Mouse (Mus musculus) forebrain, postnatal 0 days (tissue): ENCODE data around the gene Plxnb1. TPM values are rescaled to one million over a fixed set of nuclear protein-coding genes. Genes with fewer than 3 reads are reported as not detected.

Source experiments
- ATAC-seq: fragments of 200-750 bp; cut with Nextera tagmentation; 2 replicates; pipeline ENCODE4 v1.8.0; 2017; ENCODE audit warnings: mild to moderate bottlenecking, moderate library complexity
- DNase-seq: peaks from one replicate; pipeline ENCODE4 v3.0.0-alpha.2; 2015
- H3K27ac ChIP-seq: fragments of 300-500 bp; sonication (generic); 2 replicates; pipeline ENCODE4 v1.5.1; 2014; ENCODE audit warnings: low read depth, mild to moderate bottlenecking, antibody characterized with exemption, low read length, moderate library complexity, mixed read lengths
- H3K27me3 ChIP-seq: fragments of 300-500 bp; sonication (generic); 2 replicates; pipeline ENCODE4 v1.6.1; 2014; ENCODE audit warnings: mild to moderate bottlenecking, low read length, mixed read lengths; ENCODE audit not compliant: insufficient read depth
- H3K36me3 ChIP-seq: fragments of 300-500 bp; sonication (generic); 2 replicates; pipeline ENCODE4 v1.6.1; 2014; ENCODE audit warnings: mild to moderate bottlenecking, moderate library complexity; ENCODE audit not compliant: insufficient read depth
- H3K4me1 ChIP-seq: fragments of 300-500 bp; sonication (generic); 2 replicates; pipeline ENCODE4 v1.6.1; 2014; ENCODE audit warnings: antibody characterized with exemption; ENCODE audit not compliant: insufficient read depth
- H3K4me2 ChIP-seq: fragments of 300-500 bp; sonication (generic); 2 replicates; pipeline ENCODE4 v1.6.1; 2014; ENCODE audit warnings: low read depth, mild to moderate bottlenecking, moderate library complexity
- H3K4me3 ChIP-seq: fragments of 300-500 bp; sonication (generic); 2 replicates; pipeline ENCODE4 v1.5.1; 2014; ENCODE audit warnings: low read depth, low read length, mixed read lengths
- H3K9ac ChIP-seq: fragments of 300-500 bp; sonication (generic); 2 replicates; pipeline ENCODE4 v1.6.1; 2014; ENCODE audit warnings: mild to moderate bottlenecking
- H3K9me3 ChIP-seq: fragments of 300-500 bp; sonication (generic); 2 replicates; pipeline ENCODE4 v1.6.1; 2016; ENCODE audit warnings: low read length
- CTCF ChIP-seq: sonication (generic); IDR thresholded peaks from 2 replicates; pipeline ENCODE4 v1.5.1; 2016; ENCODE audit warnings: antibody characterized with exemption, control low read depth, low read depth
- WGBS: fragments of 180-500 bp; shearing (Covaris S2); extraction: QIAGEN DNeasy Blood & Tissue Kit; methylation state at CpG from one replicate; pipeline ENCODE4 v1.1.7; 2014; 5-methylcytosine and 5-hydroxymethylcytosine counted together
- polyA plus RNA-seq: library from polyadenylated mRNA; unstranded; fragments of >200 nt; fragmentation: Nextera tagmentation; extraction: Ambion mirVana; gene quantifications from 2 replicates; pipeline ENCODE4 v1.2.1, GENCODE M21; 2015
- total RNA-seq: library from RNA; depleted of rRNA; stranded (reverse); fragments of >200 nt; gene quantifications from 2 replicates; pipeline ENCODE4 v1.2.3, GENCODE M21; 2014

Gene Plxnb1
- total and polyA plus RNA-seq, 2 experiments from 2014 or later: 10.2 to 78.2 TPM

DNA sequence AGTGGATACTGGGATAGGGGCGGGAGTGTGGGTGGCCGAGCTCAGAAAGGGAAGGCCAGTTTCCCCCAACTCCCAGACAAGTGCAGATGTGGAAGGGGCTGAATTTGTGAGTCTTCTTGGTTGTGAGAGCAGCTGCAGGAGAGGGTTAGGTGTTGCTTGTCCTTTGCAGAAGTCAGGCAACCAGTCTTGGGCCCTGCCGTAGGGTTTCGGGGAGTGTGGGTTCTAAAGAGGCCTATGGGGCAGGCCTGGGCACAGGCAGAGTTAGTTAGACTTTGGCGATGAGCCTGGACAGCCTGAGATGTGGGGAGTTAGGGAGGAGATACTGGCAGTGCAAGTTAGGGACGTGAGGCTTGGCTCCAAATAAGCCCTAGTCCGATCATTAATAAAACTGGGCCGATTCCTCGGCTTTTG lies 1.1 kb downstream of the Plxnb1 start:
- ATAC-seq (no peak), DNase-seq (peak; percentile 74)
- peak overlapping the region; percentile 100 for H3K27ac ChIP-seq
- WGBS: 2% methylated on average over 9 of the region's 9 CpGs
- no peak for TF ChIP-seq CTCF
- H3K4me1 ChIP-seq: peaks cover 35% of the 10 kb centered on the region
- peaks cover 24% of the 10 kb centered on the region for H3K36me3 ChIP-seq
- H3K9ac ChIP-seq: peak overlapping the region; percentile 95
- peak overlapping the region; percentile 83 for H3K4me2 ChIP-seq
- H3K27me3 ChIP-seq: no peaks in the 10 kb centered on the region
- peak overlapping the region; percentile 71 for H3K4me3 ChIP-seq
- H3K9me3 ChIP-seq: no peaks in the 10 kb centered on the region

- ATAC-seq (no peak), DNase-seq (no peak)
- no peak for TF ChIP-seq CTCF
- Histone ChIP-seq H3K9ac (peak overlapping the region; percentile 95), H3K4me3 (peak overlapping the region; percentile 71), H3K36me3 (peaks cover 19% of the 10 kb centered on the region), H3K27ac (peak overlapping the region; percentile 100), H3K27me3 (no peaks in the 10 kb centered on the region), H3K4me1 (peaks cover 35% of the 10 kb centered on the region), H3K4me2 (peak overlapping the region; percentile 83), H3K9me3 (no peaks in the 10 kb centered on the region)
- WGBS: 6% methylated on average over 6 of the region's 6 CpGs
Observed at GRCm38 (mm10) chr9:109096856-109097255, 1.7 kb downstream of the Plxnb1 start.

- peaks cover 35% of the 10 kb centered on the region for H3K4me1 ChIP-seq
Observed at GRCm38 (mm10) chr9:109097291-109097690, 2.1 kb downstream of the Plxnb1 start.

GRCm38 (mm10) chr9:109097831-109098230 lies 2.6 kb downstream of the Plxnb1 start:
- H3K4me1 ChIP-seq: peaks cover 35% of the 10 kb centered on the region
- H3K27me3 ChIP-seq: no peaks in the 10 kb centered on the region
- WGBS: 42% methylated on average over 5 of the region's 5 CpGs
- peaks cover 16% of the 10 kb centered on the region for H3K36me3 ChIP-seq
- DNase-seq (peak; percentile 69), ATAC-seq (peak; percentile 47)
- H3K9me3 ChIP-seq: no peaks in the 10 kb centered on the region
- peak overlapping the region; percentile 100; the same call in 1 of the 2 replicates for H3K27ac ChIP-seq
- H3K9ac ChIP-seq: no peak overlapping the region
- no peak for TF ChIP-seq CTCF
- H3K4me2 ChIP-seq: peak overlapping the region; percentile 83
- H3K4me3 ChIP-seq: no peak overlapping the region; the same call in 1 of the 2 replicates

More at GRCm38 (mm10) chr9:109097291-109097690, 2.1 kb downstream of the Plxnb1 start:
- no peak for ATAC-seq
- 8% methylated on average over 6 of the region's 6 CpGs for WGBS
- TF ChIP-seq CTCF: no peak
- H3K9me3 ChIP-seq: no peaks in the 10 kb centered on the region
- DNase-seq: peak; percentile 27
- peak overlapping the region; percentile 100 for H3K27ac ChIP-seq
- H3K27me3 ChIP-seq: no peaks in the 10 kb centered on the region
- H3K9ac ChIP-seq: peak overlapping the region; percentile 95
- peak overlapping the region; percentile 83 for H3K4me2 ChIP-seq
- peak overlapping the region; percentile 71 for H3K4me3 ChIP-seq
- peaks cover 16% of the 10 kb centered on the region for H3K36me3 ChIP-seq

- Histone ChIP-seq H3K27ac (peak overlapping the region; percentile 100), H3K36me3 (peaks cover 16% of the 10 kb centered on the region), H3K9ac (peak overlapping the region; percentile 14; the same call in 1 of the 2 replicates), H3K27me3 (no peaks in the 10 kb centered on the region), H3K9me3 (no peaks in the 10 kb centered on the region), H3K4me2 (peak overlapping the region; percentile 83), H3K4me1 (peaks cover 35% of the 10 kb centered on the region), H3K4me3 (no peak overlapping the region; the same call in 1 of the 2 replicates)
- 69% methylated on average over 8 of the region's 8 CpGs for WGBS
- TF ChIP-seq CTCF: no peak
- DNase-seq (no peak), ATAC-seq (no peak)
Observed at GRCm38 (mm10) chr9:109098366-109098765, 3.2 kb downstream of the Plxnb1 start.

- no peak for DNase-seq
- 54% methylated on average over 6 of the region's 6 CpGs for WGBS
- peak overlapping the region; percentile 14; the same call in 1 of the 2 replicates for H3K9ac ChIP-seq
Observed at GRCm38 (mm10) chr9:109098969-109099368, 3.8 kb downstream of the Plxnb1 start.

GRCm38 (mm10) chr9:109100307-109100928 lies 5.2 kb downstream of the Plxnb1 start:
- peaks cover 31% of the 10 kb centered on the region for H3K36me3 ChIP-seq
- WGBS: 91% methylated on average over 20 of the region's 20 CpGs
- DNase-seq: no peak

More at GRCm38 (mm10) chr9:109098969-109099368, 3.8 kb downstream of the Plxnb1 start:
- Histone ChIP-seq H3K27ac (peak overlapping the region; percentile 100), H3K36me3 (peaks cover 18% of the 10 kb centered on the region), H3K9me3 (no peaks in the 10 kb centered on the region), H3K4me1 (peaks cover 34% of the 10 kb centered on the region), H3K4me3 (no peak overlapping the region), H3K4me2 (peak overlapping the region; percentile 83), H3K27me3 (no peaks in the 10 kb centered on the region)
- ATAC-seq: no peak
- TF ChIP-seq CTCF: no peak

More at GRCm38 (mm10) chr9:109100307-109100928, 5.2 kb downstream of the Plxnb1 start:
- Histone ChIP-seq H3K27me3 (no peaks in the 10 kb centered on the region), H3K4me2 (no peak overlapping the region), H3K4me1 (peaks cover 26% of the 10 kb centered on the region), H3K27ac (no peak overlapping the region), H3K4me3 (no peak overlapping the region), H3K9ac (no peak overlapping the region), H3K9me3 (no peaks in the 10 kb centered on the region)
- TF ChIP-seq CTCF: no peak
- no peak for ATAC-seq
